Mouse (Mus musculus) urinary bladder, adult 2 months (tissue): ENCODE results near the gene Uck2. TPM values are rescaled to one million over a fixed set of nuclear protein-coding genes. Genes with fewer than 3 reads are reported as not detected.

Source experiments
- DNase-seq: peaks from one replicate; pipeline ENCODE4 v3.0.0; 2022; ENCODE audit warnings: low spot score
- polyA plus RNA-seq: library from polyadenylated mRNA; depleted of rRNA; stranded (reverse); fragments of >200 nt; gene quantifications from 2 replicates; pipeline ENCODE4 v1.2.3, GENCODE M21; 2012

Gene Uck2
- polyA plus RNA-seq, 1 experiment, result 12.0 TPM

- no peak for DNase-seq
These were observed 1.5 kb downstream of the Uck2 start for GRCm38 (mm10) chr1:167283441-167284257.

DNA sequence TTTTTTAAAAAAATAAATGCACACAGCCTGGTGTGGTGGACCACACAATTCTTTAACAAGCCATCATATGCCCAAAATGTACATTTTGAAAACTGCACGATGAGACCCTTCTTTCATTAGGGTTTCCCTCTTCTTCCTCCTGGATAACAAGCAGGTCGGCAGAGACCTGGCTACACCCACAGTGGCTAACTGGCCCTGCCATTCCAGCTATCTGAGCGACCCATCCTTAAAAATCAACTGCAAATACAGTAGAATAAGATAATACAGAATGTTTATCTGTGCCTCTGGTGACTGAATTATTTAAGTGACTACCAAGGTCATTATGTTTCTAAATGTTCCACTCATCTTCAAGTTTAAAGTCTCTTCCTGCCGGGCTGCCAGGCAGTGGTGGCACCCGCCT lies 2.4 kb downstream of the Uck2 start:
- no peak for DNase-seq

- DNase-seq, result no peak
These were observed 3.0 kb downstream of the Uck2 start for GRCm38 (mm10) chr1:167282112-167282511.

DNA sequence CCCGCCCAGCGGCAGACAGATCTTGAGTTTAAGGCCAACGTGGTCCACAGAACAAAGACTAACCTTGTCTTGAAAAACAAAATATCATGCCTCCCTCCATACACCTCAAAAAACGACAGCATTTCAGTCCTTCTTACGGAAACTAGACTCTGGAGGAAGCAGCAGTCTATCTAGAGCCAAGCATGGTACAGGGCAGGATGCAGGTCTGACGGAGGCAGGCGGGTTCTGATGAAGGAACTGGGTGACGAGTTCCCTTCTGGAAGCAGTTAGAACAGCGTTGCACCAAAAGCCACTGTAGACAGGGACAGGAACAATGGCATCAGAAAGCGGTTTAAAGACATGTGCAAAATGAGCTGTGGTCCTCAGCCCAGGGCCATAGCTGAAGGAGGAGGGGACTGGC lies 5.1 kb downstream of the Uck2 start:
- no peak for DNase-seq

GRCm38 (mm10) chr1:167279160-167279715 lies 5.9 kb downstream of the Uck2 start:
- no peak for DNase-seq

DNA sequence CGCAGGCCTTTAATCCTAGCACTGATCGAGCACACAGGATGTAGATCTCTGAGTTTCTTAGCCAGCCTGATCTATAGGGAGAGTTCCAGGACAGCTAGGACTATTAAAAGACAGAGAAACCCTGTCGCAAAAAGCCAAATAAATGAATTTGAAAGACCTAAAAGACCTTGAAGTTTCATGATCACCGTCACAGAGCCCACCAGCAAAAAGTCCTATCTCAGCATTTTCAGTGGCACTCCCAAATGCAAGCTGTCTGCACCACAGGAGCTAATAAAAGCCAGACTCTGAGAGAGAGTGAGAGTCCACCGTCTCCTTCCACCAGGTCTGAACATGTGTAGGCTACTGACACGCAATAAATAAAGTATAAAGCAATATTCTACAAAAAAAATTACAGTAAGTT lies 6.7 kb downstream of the Uck2 start:
- no peak for DNase-seq

DNA sequence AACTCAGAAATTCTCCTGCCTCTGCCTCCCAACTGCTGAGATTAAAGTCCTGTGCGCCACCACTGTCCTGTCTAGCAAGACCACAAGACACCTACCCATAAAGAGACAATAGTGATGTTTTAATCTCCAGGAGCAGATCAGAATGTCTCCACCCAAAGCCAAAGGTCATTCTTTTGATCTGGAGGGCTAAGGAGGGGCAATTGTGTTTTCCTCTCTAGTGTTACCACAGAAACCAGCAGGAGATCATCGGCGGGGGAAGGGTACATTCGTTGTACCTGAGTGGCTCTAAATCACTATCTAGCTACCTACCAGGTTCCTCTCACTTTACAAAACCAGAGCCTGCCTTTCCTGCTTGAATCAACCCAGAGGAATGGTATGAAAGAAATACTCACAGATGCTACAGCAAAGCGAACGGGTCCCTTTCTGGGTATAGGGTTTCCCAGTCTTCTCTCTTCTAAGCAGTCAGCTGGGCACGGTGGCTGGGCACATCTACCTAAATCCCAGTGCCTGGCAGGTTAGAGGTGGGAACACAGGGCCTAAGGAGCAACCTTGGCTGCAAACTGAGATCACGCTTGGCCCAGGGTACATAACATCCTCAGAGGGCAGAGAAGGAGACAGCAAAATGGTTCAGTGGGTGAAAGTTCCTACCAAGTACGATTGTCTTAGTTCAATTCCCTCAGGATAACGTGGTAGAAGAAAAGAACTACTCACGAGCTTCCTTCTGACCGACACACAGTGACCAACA lies 10.3 kb downstream of the Uck2 start:
- DNase-seq, result no peak

DNA sequence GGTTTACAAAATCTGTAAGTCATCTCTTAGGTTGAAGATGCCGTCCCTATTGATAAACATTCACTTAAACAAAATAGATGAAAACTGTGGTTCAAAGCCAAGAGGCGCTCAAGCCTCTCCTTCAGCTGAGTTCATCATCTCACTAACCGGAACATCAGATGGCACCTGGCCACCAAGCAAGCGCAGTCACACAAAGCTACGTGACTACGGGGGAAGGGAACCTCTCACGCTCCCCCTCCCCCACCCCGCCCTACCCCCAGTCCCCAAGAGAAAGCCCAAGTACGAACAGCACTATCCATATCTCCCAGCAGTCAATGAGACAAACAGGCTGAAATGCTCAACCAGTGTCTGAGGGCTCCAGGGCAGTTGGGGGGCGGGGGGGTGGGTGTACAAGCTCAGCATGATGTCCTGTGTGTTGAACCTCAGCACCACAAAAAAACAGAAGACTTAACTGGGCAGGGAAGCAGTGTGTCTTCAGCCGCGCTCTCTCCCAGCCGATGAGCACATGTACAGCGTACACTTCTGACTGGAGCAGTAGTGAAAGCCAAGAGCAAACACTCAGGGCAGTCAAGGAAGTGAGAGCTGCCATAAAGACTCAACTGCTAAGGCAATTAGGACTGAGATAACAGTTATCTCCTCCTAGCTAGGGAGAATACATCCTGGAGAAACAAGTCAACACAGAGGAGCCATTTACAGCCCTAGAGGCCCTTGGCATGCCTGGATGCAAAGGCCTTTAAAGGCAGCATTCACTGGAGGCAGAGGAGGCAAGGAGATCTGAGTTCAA lies 11.5 kb downstream of the Uck2 start:
- no peak for DNase-seq

GRCm38 (mm10) chr1:167271841-167272240 lies 13.3 kb downstream of the Uck2 start:
- DNase-seq, result no peak

- no peak for DNase-seq
These were observed 13.8 kb downstream of the Uck2 start for GRCm38 (mm10) chr1:167271304-167271703.

DNA sequence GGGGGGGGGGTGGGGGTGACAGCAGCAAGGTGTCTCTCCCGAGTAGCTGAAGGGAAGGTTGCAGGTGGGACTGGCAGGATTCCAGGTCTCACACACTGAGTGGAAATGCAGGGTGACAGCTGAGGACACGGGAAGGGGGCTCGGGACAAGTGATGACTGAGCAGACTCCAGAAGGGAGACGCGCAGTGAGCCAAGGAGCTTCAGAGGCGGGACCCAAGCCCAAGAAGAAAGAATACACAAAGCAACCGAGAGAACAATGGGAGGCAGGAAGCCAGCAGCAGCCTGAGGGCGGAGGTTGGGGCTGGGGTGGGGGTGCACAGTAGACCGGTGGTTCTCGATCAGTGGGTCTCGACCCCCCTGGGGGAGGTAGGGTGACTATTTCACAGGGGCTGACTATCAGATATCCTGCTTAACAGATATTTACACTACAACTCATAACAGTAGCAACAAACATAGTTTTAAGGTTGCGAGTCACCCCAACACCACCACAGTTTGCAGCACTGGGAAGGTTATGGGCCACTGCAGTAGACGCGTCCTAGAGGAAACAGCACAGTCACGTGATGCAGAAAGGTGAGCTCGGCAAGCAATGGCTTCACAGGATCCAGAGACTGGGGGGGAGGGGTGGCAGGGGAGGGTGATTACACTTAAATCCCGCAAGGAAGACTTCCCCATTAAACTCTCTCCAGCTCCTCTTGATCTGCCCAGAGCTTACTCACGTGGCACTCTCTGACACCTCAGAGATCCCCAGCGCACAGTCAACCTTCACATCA lies 14.6 kb downstream of the Uck2 start:
- DNase-seq, result no peak

GRCm38 (mm10) chr1:167269856-167270270 lies 15.3 kb downstream of the Uck2 start:
- DNase-seq, result no peak

DNA sequence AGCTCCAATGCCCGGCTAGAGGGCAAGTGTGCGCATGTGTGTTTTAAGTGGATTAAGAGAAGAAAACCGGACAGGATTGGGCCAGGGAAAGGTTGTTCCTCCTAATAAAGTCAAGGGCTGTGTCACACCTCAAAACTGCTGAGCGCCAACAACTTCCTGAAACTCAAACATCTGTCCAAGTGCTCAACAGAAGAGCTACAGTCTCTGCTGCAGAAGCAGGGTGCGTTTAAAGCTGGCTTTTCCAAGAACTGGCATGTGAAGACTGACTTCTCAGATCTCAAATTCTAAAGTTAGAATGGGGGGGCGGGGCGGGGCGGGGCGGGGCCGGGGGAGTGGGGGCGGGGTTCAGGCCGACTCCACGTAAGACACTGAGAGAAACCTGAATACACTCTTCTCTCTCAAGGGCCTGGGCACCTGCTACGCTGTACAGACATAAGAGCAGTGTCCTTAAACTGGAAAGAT lies 15.7 kb downstream of the Uck2 start:
- no peak for DNase-seq

DNA sequence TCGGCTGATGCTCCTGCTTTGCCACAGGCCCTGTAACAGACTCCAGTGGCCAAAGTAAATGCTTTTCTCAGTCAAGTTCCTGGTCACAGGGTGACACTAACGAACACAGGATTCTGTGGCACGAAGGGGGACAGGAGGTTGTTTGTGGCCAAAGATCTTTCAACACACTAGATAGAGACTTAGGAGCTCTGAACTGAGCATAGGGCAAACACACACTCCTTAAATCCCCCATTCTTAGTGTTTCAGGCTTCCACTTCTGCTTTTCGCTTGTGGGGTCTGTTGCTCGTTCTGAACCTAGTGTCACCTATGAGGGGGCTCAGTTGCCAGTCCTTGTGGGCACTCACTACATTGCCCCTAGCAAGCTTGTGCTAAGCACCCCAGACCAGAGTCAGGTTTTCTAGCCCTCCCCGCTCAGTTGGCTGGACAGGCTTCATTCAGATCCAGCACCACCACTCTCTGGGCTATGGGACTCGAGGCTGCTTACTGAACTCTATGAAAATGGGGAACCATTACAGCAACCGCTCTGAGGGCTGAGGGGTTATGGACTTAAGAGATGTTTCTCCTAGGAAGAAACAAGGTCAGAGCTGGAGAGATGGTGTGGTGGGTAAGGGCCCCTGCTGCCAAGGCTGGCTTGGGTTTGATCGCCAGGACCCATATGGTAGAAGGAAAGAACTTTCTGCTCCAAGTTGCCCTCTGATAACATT lies 16.6 kb downstream of the Uck2 start:
- DNase-seq, result no peak

DNA sequence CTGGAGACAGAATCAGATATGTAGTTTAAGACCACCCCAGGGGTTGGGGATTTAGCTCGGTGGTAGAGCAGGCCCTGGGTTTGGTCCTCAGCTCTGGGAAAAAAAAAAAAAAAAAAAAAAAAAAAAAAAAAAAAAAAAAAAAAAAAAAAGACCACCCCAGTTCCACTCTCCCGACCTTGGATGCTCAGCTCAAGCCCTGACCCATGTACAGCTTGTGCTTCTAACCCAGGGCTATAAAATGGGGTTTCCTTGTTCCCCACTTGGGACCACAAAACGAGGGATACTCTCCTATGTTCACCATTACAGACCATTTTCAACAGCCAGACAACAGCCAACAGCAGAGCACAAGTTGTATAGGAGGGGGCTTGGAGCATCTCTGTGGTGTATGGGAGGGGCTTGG lies 18.4 kb downstream of the Uck2 start:
- DNase-seq, result no peak

DNA sequence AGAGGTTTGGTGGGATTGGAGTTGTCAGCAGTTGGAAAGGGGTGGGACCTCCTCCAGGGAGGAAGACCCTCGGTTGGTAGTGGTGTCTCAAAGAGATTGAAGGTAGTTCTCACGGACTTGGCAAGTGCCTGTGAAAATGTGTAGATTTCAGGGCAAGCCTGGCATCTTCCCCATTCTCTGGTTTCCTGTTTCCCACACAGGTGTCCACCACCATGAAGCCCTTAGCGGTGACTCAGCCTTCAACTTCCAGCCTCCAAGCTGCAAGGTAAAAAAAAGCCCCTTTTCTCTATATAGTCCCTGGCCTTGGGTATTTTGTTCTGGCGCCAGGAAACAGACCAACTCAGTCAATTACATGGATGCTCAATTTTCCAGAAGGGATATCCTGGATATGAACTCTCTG lies 19.8 kb downstream of the Uck2 start:
- DNase-seq, result no peak

DNA sequence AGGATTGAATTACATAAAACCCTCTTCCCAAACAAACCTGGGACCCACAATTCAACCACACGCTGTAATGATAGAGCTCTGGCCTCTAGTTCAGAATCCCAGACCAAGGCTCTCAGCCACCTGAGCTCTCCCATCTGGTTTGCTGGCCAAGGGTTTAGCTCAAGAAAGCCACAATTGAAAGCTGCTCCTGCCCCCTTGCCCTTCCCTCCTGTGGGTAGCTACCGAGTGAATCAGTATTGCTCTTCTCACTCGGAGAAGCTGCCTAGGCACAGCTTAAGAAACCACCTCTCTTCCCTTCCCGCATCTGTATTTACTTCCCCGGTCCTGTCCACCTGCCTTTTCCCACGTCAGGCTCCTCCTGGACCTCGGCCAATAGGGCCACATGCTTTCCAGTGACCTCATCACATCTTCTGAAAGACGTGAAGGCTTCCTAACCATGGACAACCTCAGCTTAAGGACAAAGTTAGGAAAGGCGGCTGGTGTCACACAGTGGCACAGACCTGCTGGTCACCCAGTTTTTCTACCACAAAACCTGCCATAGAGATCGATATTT lies 22.6 kb downstream of the Uck2 start:
- no peak for DNase-seq

GRCm38 (mm10) chr1:167261750-167262149 lies 23.4 kb downstream of the Uck2 start:
- no peak for DNase-seq

GRCm38 (mm10) chr1:167259702-167260101 lies 25.4 kb downstream of the Uck2 start:
- DNase-seq, result no peak

GRCm38 (mm10) chr1:167256724-167257302 lies 28.3 kb downstream of the Uck2 start:
- no peak for DNase-seq
